In the genomic region with DNA sequence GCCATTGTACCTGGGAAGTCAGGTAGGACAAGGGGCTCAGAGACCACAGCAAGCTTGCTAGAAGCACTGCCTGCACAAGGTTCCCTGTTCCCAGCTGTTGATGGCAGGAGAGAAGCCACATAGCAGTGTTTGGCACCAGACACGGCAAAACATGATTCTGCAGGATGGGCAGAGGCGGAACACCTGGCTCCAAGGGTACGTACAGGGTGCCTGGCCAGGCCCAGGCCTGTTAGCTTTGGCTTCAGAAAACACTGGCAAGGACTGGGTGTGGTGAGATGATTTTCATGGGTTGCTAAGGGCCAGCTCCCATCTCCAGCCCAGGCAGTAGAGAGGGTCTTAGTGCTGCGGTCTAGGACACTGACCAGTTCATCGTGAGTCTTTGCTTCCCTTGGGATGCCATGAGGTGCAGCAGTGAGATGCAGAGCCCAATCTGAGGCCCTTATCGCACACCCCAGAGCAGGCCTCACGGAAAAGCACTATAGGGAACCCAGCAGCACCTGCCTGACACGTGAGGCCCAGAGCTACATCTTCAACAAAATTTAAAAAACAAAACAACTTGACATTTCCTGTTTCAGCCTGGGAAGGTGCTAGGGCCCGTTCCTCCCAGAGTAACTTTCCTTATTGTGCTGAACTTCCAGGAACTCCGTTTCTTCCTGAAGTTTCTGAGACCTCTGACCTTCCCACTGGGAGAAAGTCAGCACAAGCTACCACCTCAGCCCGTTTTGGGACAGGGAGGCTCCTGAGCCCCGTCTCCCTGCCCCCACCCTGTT, we compare ENCODE assay signal across 9 mouse cellular contexts. TPM values are rescaled to one million over a fixed set of nuclear protein-coding genes. Genes with fewer than 3 reads are reported as not detected.
DNase-seq lines count a peak whose midpoint lies in the region; ATAC-seq and TF ChIP-seq lines count a peak whose summit lies in the region.
"Had no signal": no experiment of that assay in that cellular context is flagged by ENCODE, and none has a peak within 500 bp of the region (broad histone marks: within the 10 kb centered on the region; RNA-seq: fewer than 3 reads in every experiment).

No protein-coding gene starts in this region.

- H3K4me1 ChIP-seq in embryonic facial prominence, embryonic 11.5 days (ENCODE audit: control insufficient read depth, insufficient read depth, low read length): peaks cover 5% of the 10 kb centered on the region; the same call in 1 of the 2 replicates
- peaks cover 72% of the 10 kb centered on the region for H3K4me1 ChIP-seq in liver, embryonic 15.5 days (replicated peaks)

- no peaks in the 10 kb centered on the region for H3K27me3 ChIP-seq in embryonic facial prominence, embryonic 11.5 days (ENCODE audit: control insufficient read depth, insufficient read depth, low read length)
- H3K27me3 ChIP-seq in liver, embryonic 15.5 days: no peaks in the 10 kb centered on the region

- TF ChIP-seq CTCF in left cerebral cortex, adult 2 months (IDR thresholded peaks at IDR 0.05): no peak

- no peak overlapping the region for H3K4me2 ChIP-seq in embryonic facial prominence, embryonic 11.5 days (ENCODE audit: low read depth, low read length)
- H3K4me2 ChIP-seq in liver, embryonic 15.5 days: peak overlapping the region; percentile 27

- H3K9ac ChIP-seq in embryonic facial prominence, embryonic 11.5 days (replicated peaks; ENCODE audit: low read length): peak overlapping the region; percentile 32; the same call in 1 of the 2 replicates
- peak overlapping the region; percentile 35; the same call in 1 of the 2 replicates for H3K9ac ChIP-seq in liver, embryonic 15.5 days

- DNase-seq in adrenal gland, postnatal 10 days: peak; percentile 7
- no peak for DNase-seq in adrenal gland, adult 2 months
- DNase-seq in left cerebral cortex, adult 2 months (ENCODE audit: extremely low spot score in 1 of 2, low spot score in 2 of 2): no peak
- DNase-seq in left cerebral cortex, adult 11 months (ENCODE audit: low spot score): no peak
- no peak for DNase-seq in embryonic facial prominence, embryonic 11.5 days (ENCODE audit: low spot score)
- no peak for DNase-seq in frontal cortex, postnatal 25 days (ENCODE audit: low spot score in 2 of 2)

- 59% methylated on average over 12 of the region's 12 CpGs for WGBS in embryonic facial prominence, embryonic 11.5 days
- WGBS in liver, embryonic 15.5 days (ENCODE audit: insufficient replicate concordance): 43% methylated on average over 12 of the region's 12 CpGs

- ATAC-seq in embryonic facial prominence, embryonic 11.5 days (replicated peaks; ENCODE audit: insufficient number of reproducible peaks, low FRiP score, low TSS enrichment, low read depth): no peak
- peak; percentile 9; the same call in 1 of the 2 replicates for ATAC-seq in liver, embryonic 15.5 days (ENCODE audit: insufficient read depth)
- ATAC-seq in megakaryocyte progenitor cell, adult 5-6 weeks (replicated peaks; ENCODE audit: poor library complexity): no peak

- H3K27ac ChIP-seq in left cerebral cortex, adult 2 months: peak overlapping the region; percentile 83
- no peak overlapping the region for H3K27ac ChIP-seq in embryonic facial prominence, embryonic 11.5 days (replicated peaks; ENCODE audit: low read depth, low read length)
- peak overlapping the region; percentile 83 for H3K27ac ChIP-seq in liver, embryonic 15.5 days (replicated peaks)

- intact Hi-C loops in left cerebral cortex, adult 2 months (cut with DNase I): loop anchor here (1.0 to 5.0 kb wide), 2 partner anchors 31 to 293 kb away; no protein-coding TSS in a partner anchor

- H3K4me3 ChIP-seq in left cerebral cortex, adult 2 months: no peak overlapping the region
- no peak overlapping the region for H3K4me3 ChIP-seq in embryonic facial prominence, embryonic 11.5 days (ENCODE audit: low read depth, low read length)
- no peak overlapping the region for H3K4me3 ChIP-seq in liver, embryonic 15.5 days (replicated peaks)

- peaks cover 4% of the 10 kb centered on the region for H3K36me3 ChIP-seq in embryonic facial prominence, embryonic 11.5 days (replicated peaks; ENCODE audit: control insufficient read depth, insufficient read depth, low read depth, low read length)
- peaks cover 41% of the 10 kb centered on the region for H3K36me3 ChIP-seq in liver, embryonic 15.5 days (replicated peaks)

- no peaks in the 10 kb centered on the region for H3K9me3 ChIP-seq in embryonic facial prominence, embryonic 11.5 days (replicated peaks; ENCODE audit: control insufficient read depth, low read length)
- no peaks in the 10 kb centered on the region for H3K9me3 ChIP-seq in liver, embryonic 15.5 days (replicated peaks)

RNA-seq across cellular contexts. Expression of gene Apoe, which starts 1.5 kb away (rescaled TPM):
- 1,000 to 10,000 TPM; 1,872 to 4,173 TPM for total RNA-seq in adrenal gland, postnatal 10 days (2021)
- total RNA-seq in adrenal gland, adult 2 months (2021): 1,000 to 10,000 TPM; 1,105 to 1,118 TPM
- polyA plus RNA-seq in adrenal gland, adult 2 months (2012; rRNA removed): 1,670 and 1,938 TPM in 2 replicates
- 1,000 to 10,000 TPM; 1,824 to 1,912 TPM for total RNA-seq in left cerebral cortex, adult 2 months (2021)
- polyA plus RNA-seq in embryonic facial prominence, embryonic 11.5 days (2014; fragmentation: Nextera tagmentation; extraction: Ambion mirVana): 180 and 210 TPM in 2 replicates
- polyA plus RNA-seq in liver, embryonic 15.5 days (2015; fragmentation: Nextera tagmentation; extraction: Ambion mirVana): 2,704 and 3,478 TPM in 2 replicates
- 18.7 and 27.5 TPM in 2 replicates for total RNA-seq in megakaryocyte progenitor cell, adult 5-6 weeks (2015)
- 110 and 130 TPM in 2 replicates for total RNA-seq in megakaryocyte progenitor cell, adult 5-6 weeks (2017)

RNA-seq across cellular contexts. Expression of gene Apoc1, which starts 8.0 kb away (rescaled TPM):
- 1,000 to 10,000 TPM in 1 of 2 experiments, 100 to 1,000 TPM in 1; 910 to 1,570 TPM for total RNA-seq in adrenal gland, postnatal 10 days (2021)
- 1,000 to 10,000 TPM in 1 of 2 experiments, 100 to 1,000 TPM in 1; 204 to 1,066 TPM for total RNA-seq in adrenal gland, adult 2 months (2021)
- polyA plus RNA-seq in adrenal gland, adult 2 months (2012; rRNA removed): 76.5 and 212 TPM in 2 replicates
- total RNA-seq in left cerebral cortex, adult 2 months (2021): 1 to 10 TPM; 3.5 to 3.7 TPM
- polyA plus RNA-seq in embryonic facial prominence, embryonic 11.5 days (2014; fragmentation: Nextera tagmentation; extraction: Ambion mirVana): 5.4 and 6.1 TPM in 2 replicates
- polyA plus RNA-seq in liver, embryonic 15.5 days (2015; fragmentation: Nextera tagmentation; extraction: Ambion mirVana): 609 and 611 TPM in 2 replicates
- 0.79 and 2.0 TPM in 2 replicates for total RNA-seq in megakaryocyte progenitor cell, adult 5-6 weeks (2015)
- total RNA-seq in megakaryocyte progenitor cell, adult 5-6 weeks (2017): 1.1 and 6.4 TPM in 2 replicates

RNA-seq across cellular contexts. Expression of gene Tomm40, which starts 14.8 kb away (rescaled TPM):
- total RNA-seq in adrenal gland, postnatal 10 days (2021): 100 to 1,000 TPM; 157 to 171 TPM
- 100 to 1,000 TPM; 115 to 143 TPM for total RNA-seq in adrenal gland, adult 2 months (2021)
- polyA plus RNA-seq in adrenal gland, adult 2 months (2012; rRNA removed): 164 and 165 TPM in 2 replicates
- 100 to 1,000 TPM; 117 TPM for total RNA-seq in left cerebral cortex, adult 2 months (2021)
- 123 and 131 TPM in 2 replicates for polyA plus RNA-seq in embryonic facial prominence, embryonic 11.5 days (2014; fragmentation: Nextera tagmentation; extraction: Ambion mirVana)
- 87.2 and 91.8 TPM in 2 replicates for polyA plus RNA-seq in liver, embryonic 15.5 days (2015; fragmentation: Nextera tagmentation; extraction: Ambion mirVana)
- total RNA-seq in megakaryocyte progenitor cell, adult 5-6 weeks (2015): 61.5 and 62.2 TPM in 2 replicates
- 42.5 and 50.8 TPM in 2 replicates for total RNA-seq in megakaryocyte progenitor cell, adult 5-6 weeks (2017)

RNA-seq across cellular contexts. Expression of gene Apoc4, which starts 19.2 kb away (rescaled TPM):
- 100 to 1,000 TPM; 211 to 416 TPM for total RNA-seq in adrenal gland, postnatal 10 days (2021)
- 100 to 1,000 TPM in 1 of 2 experiments, 10 to 100 TPM in 1; 40.7 to 204 TPM for total RNA-seq in adrenal gland, adult 2 months (2021)
- 95.0 and 181 TPM in 2 replicates for polyA plus RNA-seq in adrenal gland, adult 2 months (2012; rRNA removed)
- total RNA-seq in left cerebral cortex, adult 2 months (2021): not detected
- polyA plus RNA-seq in embryonic facial prominence, embryonic 11.5 days (2014; fragmentation: Nextera tagmentation; extraction: Ambion mirVana): not detected in 2 replicates
- polyA plus RNA-seq in liver, embryonic 15.5 days (2015; fragmentation: Nextera tagmentation; extraction: Ambion mirVana): 273 and 372 TPM in 2 replicates
- not detected in 2 replicates for total RNA-seq in megakaryocyte progenitor cell, adult 5-6 weeks (2015)
- total RNA-seq in megakaryocyte progenitor cell, adult 5-6 weeks (2017): not detected in 2 replicates
- total RNA-seq: left cerebral cortex, adult 18-20 months had no signal

RNA-seq across cellular contexts. Expression of gene Gm44805, which starts 19.3 kb away (rescaled TPM):
- total RNA-seq in adrenal gland, postnatal 10 days (2021): 1 to 10 TPM; 1.3 to 1.5 TPM
- total RNA-seq in adrenal gland, adult 2 months (2021): 1 to 10 TPM; 1.5 to 1.9 TPM
- polyA plus RNA-seq in adrenal gland, adult 2 months (2012; rRNA removed): 2.3 and 4.1 TPM in 2 replicates
- not detected for total RNA-seq in left cerebral cortex, adult 2 months (2021)
- polyA plus RNA-seq in embryonic facial prominence, embryonic 11.5 days (2014; fragmentation: Nextera tagmentation; extraction: Ambion mirVana): not detected in 2 replicates
- polyA plus RNA-seq in liver, embryonic 15.5 days (2015; fragmentation: Nextera tagmentation; extraction: Ambion mirVana): 22.2 and 29.1 TPM in 2 replicates
- not detected in 2 replicates for total RNA-seq in megakaryocyte progenitor cell, adult 5-6 weeks (2015)
- not detected in 2 replicates for total RNA-seq in megakaryocyte progenitor cell, adult 5-6 weeks (2017)
- total RNA-seq: left cerebral cortex, adult 18-20 months had no signal

Comparison
In these comparisons a context has a peak if more than half of its experiments do, and no peak if none do; other contexts are left out.
1. RNA of gene Apoe, which starts 1.5 kb away (total RNA-seq): 1,872 to 4,173 TPM in adrenal gland, postnatal 10 days, 1,824 to 1,912 TPM in left cerebral cortex, adult 2 months and 1,105 to 1,118 TPM in adrenal gland, adult 2 months; 18.7 to 130 TPM in megakaryocyte progenitor cell, adult 5-6 weeks; every median in the first group is over 4 times any median in the second.
2. RNA of gene Apoc1, which starts 8.0 kb away (total RNA-seq): 910 to 1,570 TPM in adrenal gland, postnatal 10 days and 204 to 1,066 TPM in adrenal gland, adult 2 months; 0.79 to 6.4 TPM in megakaryocyte progenitor cell, adult 5-6 weeks and 3.5 to 3.7 TPM in left cerebral cortex, adult 2 months; every median in the first group is over 10 times any median in the second.